Comparison of ENCODE assay signal across 8 mouse cellular contexts in genomic region chr15:77202223-77202622, GRCm38 (mm10).
DNase-seq lines count a peak whose midpoint lies in the region; ATAC-seq lines count a peak whose summit lies in the region.

No protein-coding gene starts in this region.

- H3K27ac ChIP-seq in kidney, embryonic 16.5 days (ENCODE audit: low read length) = no peak overlapping the region
- no peak overlapping the region for H3K27ac ChIP-seq in forebrain, embryonic 14.5 days (ENCODE audit: low read depth, low read length)
- peak overlapping the region; percentile 30; the same call in 1 of the 2 replicates for H3K27ac ChIP-seq in hindbrain, embryonic 12.5 days

- peak; percentile 88 for DNase-seq in kidney, adult 11 months
- DNase-seq in forebrain, embryonic 14.5 days (ENCODE audit: low spot score) = peak; percentile 54
- DNase-seq in lung, adult 18-20 months = peak; percentile 62 to 71
- no peak for DNase-seq in layer of hippocampus, postnatal 36 days

- H3K36me3 ChIP-seq in kidney, embryonic 16.5 days (ENCODE audit: insufficient read depth, low read length) = no peaks in the 10 kb centered on the region
- no peaks in the 10 kb centered on the region for H3K36me3 ChIP-seq in forebrain, embryonic 14.5 days (ENCODE audit: control insufficient read depth, insufficient read depth, low read length)
- H3K36me3 ChIP-seq in hindbrain, embryonic 12.5 days = no peaks in the 10 kb centered on the region

- WGBS in kidney, embryonic 16.5 days = 20% methylated on average over 2 of the region's 2 CpGs
- 56% methylated on average over 2 of the region's 2 CpGs for WGBS in forebrain, embryonic 14.5 days
- 30% methylated on average over 2 of the region's 2 CpGs for WGBS in hindbrain, embryonic 12.5 days

- peaks cover 20% of the 10 kb centered on the region for H3K4me1 ChIP-seq in kidney, embryonic 16.5 days (ENCODE audit: insufficient read depth, low read length)
- peaks cover 20% of the 10 kb centered on the region for H3K4me1 ChIP-seq in forebrain, embryonic 14.5 days (ENCODE audit: control insufficient read depth, insufficient read depth, low read length)
- H3K4me1 ChIP-seq in hindbrain, embryonic 12.5 days = peaks cover 26% of the 10 kb centered on the region

- ATAC-seq in kidney, embryonic 16.5 days (ENCODE audit: low FRiP score, low TSS enrichment) = no peak
- ATAC-seq in forebrain, embryonic 14.5 days = no peak
- no peak for ATAC-seq in hindbrain, embryonic 12.5 days (ENCODE audit: low FRiP score)
- ATAC-seq in cerebellum, adult (ENCODE audit: insufficient number of reproducible peaks, low FRiP score, low TSS enrichment) = no peak
- no peak for ATAC-seq in CD4-positive, CD25-positive, alpha-beta regulatory T cell, adult 4 months

- H3K9ac ChIP-seq in kidney, embryonic 16.5 days (replicated peaks; ENCODE audit: low read length) = no peak overlapping the region
- no peak overlapping the region for H3K9ac ChIP-seq in forebrain, embryonic 14.5 days (ENCODE audit: low read length)
- H3K9ac ChIP-seq in hindbrain, embryonic 12.5 days = no peak overlapping the region

- H3K4me3 ChIP-seq in kidney, embryonic 16.5 days (ENCODE audit: low read length) = no peak overlapping the region
- H3K4me3 ChIP-seq in forebrain, embryonic 14.5 days (ENCODE audit: low read depth, low read length) = no peak overlapping the region
- no peak overlapping the region for H3K4me3 ChIP-seq in hindbrain, embryonic 12.5 days

- no peaks in the 10 kb centered on the region for H3K27me3 ChIP-seq in kidney, embryonic 16.5 days (ENCODE audit: insufficient read depth, low read length)
- no peaks in the 10 kb centered on the region for H3K27me3 ChIP-seq in forebrain, embryonic 14.5 days (replicated peaks; ENCODE audit: control insufficient read depth, insufficient read depth, low read length)
- H3K27me3 ChIP-seq in hindbrain, embryonic 12.5 days = no peaks in the 10 kb centered on the region

- H3K4me2 ChIP-seq in kidney, embryonic 16.5 days (replicated peaks; ENCODE audit: low read depth, low read length) = no peak overlapping the region
- H3K4me2 ChIP-seq in forebrain, embryonic 14.5 days (ENCODE audit: low read length) = no peak overlapping the region
- no peak overlapping the region for H3K4me2 ChIP-seq in hindbrain, embryonic 12.5 days (replicated peaks)

- no peaks in the 10 kb centered on the region for H3K9me3 ChIP-seq in kidney, embryonic 16.5 days (ENCODE audit: low read length)
- H3K9me3 ChIP-seq in forebrain, embryonic 14.5 days (replicated peaks; ENCODE audit: control insufficient read depth, low read length) = no peaks in the 10 kb centered on the region
- no peaks in the 10 kb centered on the region for H3K9me3 ChIP-seq in hindbrain, embryonic 12.5 days (replicated peaks)

Comparison
In these comparisons a context has a peak if more than half of its experiments do, and no peak if none do; other contexts are left out.
1. DNase-seq: peak in kidney, adult 11 months (single experiment), forebrain, embryonic 14.5 days (single experiment) and lung, adult 18-20 months (2 of 2); none in layer of hippocampus, postnatal 36 days (0 of 2).